Mouse (Mus musculus) macrophage (primary cell): Measurements from ENCODE around the gene Edn2. TPM values are rescaled to one million over a fixed set of nuclear protein-coding genes. Genes with fewer than 3 reads are reported as not detected.

Experiments used
- H3K27ac ChIP-seq: fragments of 350-480 bp; formaldehyde crosslinking; 2 replicates; pipeline ENCODE4 v1.9.0; 2021
- H3K36me3 ChIP-seq: fragments of 350-480 bp; formaldehyde crosslinking; 2 replicates; pipeline ENCODE4 v1.9.0; 2021; ENCODE audit errors: inconsistent target
- H3K4me3 ChIP-seq: fragments of 350-480 bp; formaldehyde crosslinking; 2 replicates; pipeline ENCODE4 v1.9.0; 2021; ENCODE audit errors: inconsistent target
- H3K79me2 ChIP-seq: fragments of 350-480 bp; formaldehyde crosslinking; 2 replicates; pipeline ENCODE4 v1.9.0; 2021; ENCODE audit errors: inconsistent target
- WGBS: methylation state at CpG from one replicate; pipeline ENCODE4 v1.1.7; 2026; ENCODE audit warnings: inconsistent platforms; ENCODE audit not compliant: missing documents; 5-methylcytosine and 5-hydroxymethylcytosine counted together
- polyA plus RNA-seq: library from polyadenylated mRNA; stranded (reverse); fragments of 250-400 nt; gene quantifications from 3 replicates; pipeline ENCODE4 v1.2.4, GENCODE M21; 2018; ENCODE audit warnings: inconsistent platforms
- total RNA-seq, 78 experiments: library from RNA; depleted of rRNA; stranded (reverse); fragments of 250-400 nt; gene quantifications; 1 replicate in 9 of 78; 2 replicates in 24 of 78; 3 replicates in 43 of 78; 4 replicates in 2 of 78; pipeline ENCODE4 v1.2.4; 2018; ENCODE audit warnings: inconsistent platforms in 56 of 78

Edn2 gene
- total RNA-seq (2018; cell fraction: chromatin; rRNA removed): not detected
- not detected for total RNA-seq (2018; cell fraction: cytosol; rRNA removed)
- total RNA-seq (2018; cell fraction: nucleus; rRNA removed): not detected
- polyA plus RNA-seq: not detected in 3 replicates

GRCm38 (mm10) chr4:120161166-120161949 is at the start of gene Edn2:
Gene Edn2, plus strand, starts transcription at chr4:120161206.
- H3K36me3 ChIP-seq: no peaks in the 10 kb centered on the region
- 13% methylated on average over 24 of the region's 29 CpGs for WGBS
- no peak within 1 kb of the TSS for H3K4me3 ChIP-seq
- H3K27ac ChIP-seq: no peak within 1 kb of the TSS
- no peaks in the 10 kb centered on the region for H3K79me2 ChIP-seq

- H3K27ac ChIP-seq: no peak overlapping the region
- H3K36me3 ChIP-seq: no peaks in the 10 kb centered on the region
- no peak overlapping the region for H3K4me3 ChIP-seq
- H3K79me2 ChIP-seq: no peaks in the 10 kb centered on the region
- 94% methylated on average over 3 of the region's 3 CpGs for WGBS
Observed at GRCm38 (mm10) chr4:120115516-120115915, 45.5 kb upstream of the Edn2 start.

GRCm38 (mm10) chr4:120116312-120116711 is 44.7 kb upstream of the Edn2 start:
- H3K36me3 ChIP-seq: no peaks in the 10 kb centered on the region
- WGBS: 0% methylated on average over 1 of the region's 1 CpGs
- H3K27ac ChIP-seq: no peak overlapping the region
- no peaks in the 10 kb centered on the region for H3K79me2 ChIP-seq
- H3K4me3 ChIP-seq: no peak overlapping the region

GRCm38 (mm10) chr4:120120276-120120675 is 40.7 kb upstream of the Edn2 start:
- 26% methylated on average over 8 of the region's 8 CpGs for WGBS
- Histone ChIP-seq H3K79me2 (no peaks in the 10 kb centered on the region), H3K36me3 (no peaks in the 10 kb centered on the region), H3K4me3 (no peak overlapping the region), H3K27ac (no peak overlapping the region)

- WGBS: 84% methylated on average over 6 of the region's 6 CpGs
Observed at GRCm38 (mm10) chr4:120124656-120125055, 36.4 kb upstream of the Edn2 start.

GRCm38 (mm10) chr4:120126047-120126446 is 35.0 kb upstream of the Edn2 start:
- Histone ChIP-seq H3K36me3 (no peaks in the 10 kb centered on the region), H3K27ac (no peak overlapping the region), H3K79me2 (no peaks in the 10 kb centered on the region), H3K4me3 (no peak overlapping the region)
- 91% methylated on average over 6 of the region's 6 CpGs for whole genome bisulfite sequencing

More at GRCm38 (mm10) chr4:120124656-120125055, 36.4 kb upstream of the Edn2 start:
- Histone ChIP-seq H3K79me2 (no peaks in the 10 kb centered on the region), H3K4me3 (no peak overlapping the region), H3K36me3 (no peaks in the 10 kb centered on the region), H3K27ac (no peak overlapping the region)

GRCm38 (mm10) chr4:120127333-120127732 is 33.7 kb upstream of the Edn2 start:
- Histone ChIP-seq H3K79me2 (no peaks in the 10 kb centered on the region), H3K27ac (no peak overlapping the region), H3K4me3 (no peak overlapping the region), H3K36me3 (no peaks in the 10 kb centered on the region)
- 98% methylated on average over 3 of the region's 3 CpGs for WGBS

GRCm38 (mm10) chr4:120128033-120128432 is 33.0 kb upstream of the Edn2 start:
- whole genome bisulfite sequencing: 67% methylated on average over 4 of the region's 4 CpGs
- no peaks in the 10 kb centered on the region for H3K79me2 ChIP-seq
- no peak overlapping the region for H3K27ac ChIP-seq
- no peaks in the 10 kb centered on the region for H3K36me3 ChIP-seq
- H3K4me3 ChIP-seq: no peak overlapping the region

GRCm38 (mm10) chr4:120129233-120129885 is 31.6 kb upstream of the Edn2 start:
- H3K79me2 ChIP-seq: no peaks in the 10 kb centered on the region
- no peaks in the 10 kb centered on the region for H3K36me3 ChIP-seq
- H3K27ac ChIP-seq: no peak overlapping the region
- 53% methylated on average over 4 of the region's 4 CpGs for WGBS
- no peak overlapping the region for H3K4me3 ChIP-seq

GRCm38 (mm10) chr4:120130926-120131325 is 30.1 kb upstream of the Edn2 start:
- 91% methylated on average over 4 of the region's 4 CpGs for WGBS
- Histone ChIP-seq H3K27ac (no peak overlapping the region), H3K36me3 (no peaks in the 10 kb centered on the region), H3K79me2 (no peaks in the 10 kb centered on the region), H3K4me3 (no peak overlapping the region)

GRCm38 (mm10) chr4:120131441-120132220 is 29.4 kb upstream of the Edn2 start:
- WGBS: 89% methylated on average over 24 of the region's 24 CpGs
- Histone ChIP-seq H3K4me3 (no peak overlapping the region), H3K27ac (no peak overlapping the region), H3K79me2 (no peaks in the 10 kb centered on the region), H3K36me3 (no peaks in the 10 kb centered on the region)

- Histone ChIP-seq H3K4me3 (no peak overlapping the region), H3K27ac (no peak overlapping the region), H3K79me2 (no peaks in the 10 kb centered on the region), H3K36me3 (no peaks in the 10 kb centered on the region)
- 95% methylated on average over 6 of the region's 6 CpGs for WGBS
Observed at GRCm38 (mm10) chr4:120134223-120134622, 26.8 kb upstream of the Edn2 start.

GRCm38 (mm10) chr4:120141810-120142209 is 19.2 kb upstream of the Edn2 start:
- 94% methylated on average over 1 of the region's 1 CpGs for WGBS
- Histone ChIP-seq H3K4me3 (no peak overlapping the region), H3K36me3 (no peaks in the 10 kb centered on the region), H3K79me2 (no peaks in the 10 kb centered on the region), H3K27ac (no peak overlapping the region)

GRCm38 (mm10) chr4:120142905-120143304 is 18.1 kb upstream of the Edn2 start:
- Histone ChIP-seq H3K4me3 (no peak overlapping the region), H3K27ac (no peak overlapping the region)

More at GRCm38 (mm10) chr4:120142905-120143304, 18.1 kb upstream of the Edn2 start:
- no peaks in the 10 kb centered on the region for H3K36me3 ChIP-seq
- WGBS: 92% methylated on average over 9 of the region's 9 CpGs
- no peaks in the 10 kb centered on the region for H3K79me2 ChIP-seq
